Mouse (Mus musculus) ovary, adult 18-20 months (tissue): ENCODE data around the gene Mpg.
A peak's percentile ranks its signal among the peaks of the same experiment; 100 is the strongest.
"Not testable (repeated sequence)": the region's sequence is repeated elsewhere in the genome, so short reads cannot be mapped to it uniquely, and the experiment has no call there.

Source experiments
- DNase-seq: peaks from one replicate; pipeline ENCODE4 v3.0.0; 2022; ENCODE audit warnings: low spot score, mixed read lengths

Gene Mpg

DNA sequence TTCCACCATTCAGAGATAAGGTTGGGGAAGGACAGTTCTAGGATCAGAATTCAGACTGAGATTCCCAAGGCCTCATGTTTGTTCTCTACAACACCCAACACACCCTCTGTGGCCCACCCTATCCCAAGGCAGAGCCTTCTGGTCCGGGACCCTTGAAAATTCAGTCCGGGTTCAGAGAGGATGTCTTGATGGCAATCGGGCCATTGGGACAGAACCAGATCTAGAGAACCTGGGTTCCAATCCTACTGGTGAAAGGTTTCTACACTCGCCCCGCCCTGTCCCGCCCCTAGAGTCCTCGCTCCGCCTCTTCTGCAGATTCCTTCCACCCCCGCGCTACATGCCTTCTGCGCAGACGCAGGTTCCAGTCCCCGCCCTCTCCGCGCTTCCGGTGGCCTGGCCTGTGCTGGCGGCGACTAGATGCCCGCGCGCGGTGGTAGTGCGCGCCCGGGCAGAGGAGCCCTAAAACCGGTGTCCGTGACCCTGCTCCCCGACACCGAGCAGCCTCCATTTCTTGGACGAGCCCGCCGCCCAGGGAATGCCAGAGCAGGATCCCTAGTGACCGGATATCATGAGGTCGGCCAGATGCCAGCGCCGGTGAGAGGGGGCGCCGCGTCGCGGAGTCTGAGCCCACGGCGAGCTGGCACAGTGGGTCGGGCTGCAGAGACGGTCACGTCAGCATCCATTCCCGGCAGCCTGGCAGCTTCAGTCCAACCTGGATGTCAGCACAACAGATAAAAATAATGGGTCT, at the start of gene Mpg:
Gene Mpg, plus strand, starts transcription at position 382 of the 748 bp plus-strand sequence.
- DNase-seq: peak; percentile 81

DNA sequence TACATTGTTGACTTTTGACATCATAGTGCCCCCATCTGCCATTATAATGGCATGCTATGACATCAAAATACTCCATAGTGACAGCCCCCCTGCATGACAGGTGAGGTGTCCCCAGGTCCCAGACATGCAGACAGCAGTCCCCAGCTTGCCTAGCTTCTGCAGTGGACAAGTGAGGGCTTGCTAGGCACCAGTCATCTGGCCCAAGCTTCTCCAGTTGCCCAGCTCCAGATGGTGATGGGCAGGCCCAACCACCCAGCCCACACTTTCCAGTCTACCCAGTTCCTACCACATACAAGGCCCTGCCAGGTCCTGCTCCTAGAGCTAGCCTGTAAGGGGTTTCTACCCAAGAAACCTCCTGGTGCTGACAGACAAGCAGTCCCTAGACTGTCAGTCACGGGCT, 47.8 kb upstream of the Mpg start:
- no peak for DNase-seq

DNA sequence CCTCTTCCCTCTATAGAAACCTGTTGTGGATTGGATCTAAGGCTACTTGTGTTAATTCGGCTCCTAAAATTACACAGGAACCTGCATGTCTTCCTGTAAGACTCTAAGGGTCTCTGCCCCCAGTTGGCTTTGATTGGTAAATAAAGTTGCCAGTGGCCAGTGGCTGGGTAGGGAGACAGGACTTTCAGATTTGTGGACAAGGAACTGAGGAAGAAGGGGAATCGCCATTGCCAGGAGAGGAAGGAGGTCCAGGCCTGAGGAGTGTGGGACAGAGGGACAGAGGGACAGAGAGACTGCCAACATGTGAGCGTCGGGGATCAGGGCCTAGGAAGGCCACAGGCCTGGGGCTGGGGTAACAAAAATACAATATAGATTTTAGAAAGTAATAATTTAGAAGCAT, 45.1 kb upstream of the Mpg start:
- no peak for DNase-seq

DNA sequence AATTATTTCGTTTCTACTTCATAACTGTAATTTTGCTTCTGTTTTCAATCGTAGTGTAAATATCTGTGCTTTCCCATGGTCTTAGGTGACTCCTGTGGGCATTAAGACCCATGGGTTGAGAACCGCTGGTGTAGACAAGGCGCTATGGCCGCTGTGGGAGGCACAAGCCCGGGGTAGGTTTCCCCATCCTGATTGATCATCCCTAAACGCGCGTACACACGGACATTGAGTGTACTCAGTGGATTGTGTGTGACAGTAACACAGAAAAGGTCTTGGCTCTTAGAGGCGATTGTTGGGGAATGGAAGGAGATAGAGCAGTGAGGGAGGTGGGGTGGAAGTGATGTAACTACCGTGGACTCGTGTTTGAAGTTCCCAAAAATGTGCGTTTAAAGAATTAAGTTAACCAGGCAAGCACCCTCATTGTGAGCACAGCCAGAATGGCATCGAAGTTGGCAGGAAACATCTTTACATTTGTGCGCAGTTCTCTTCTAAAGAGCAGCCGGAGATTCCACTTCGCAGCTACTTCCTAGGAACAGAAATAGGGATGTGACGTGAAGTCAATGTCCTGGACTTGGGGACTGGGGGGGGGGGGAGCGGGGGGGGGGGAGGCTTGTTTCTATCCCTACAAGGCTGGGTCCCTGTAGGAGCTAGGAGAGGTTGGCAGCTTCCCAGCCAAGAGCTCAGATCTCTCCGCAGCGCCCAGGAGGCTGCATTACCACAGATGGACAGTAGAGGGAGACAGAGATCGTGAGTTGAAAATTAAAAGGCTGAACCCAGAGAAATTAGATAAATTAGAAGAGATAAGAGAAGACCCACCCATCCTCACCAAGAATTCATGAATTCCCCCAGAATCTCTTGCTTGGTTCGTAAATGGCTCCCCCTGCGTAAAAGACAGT, 44.1 kb upstream of the Mpg start:
- peak; percentile 31 for DNase-seq

DNA sequence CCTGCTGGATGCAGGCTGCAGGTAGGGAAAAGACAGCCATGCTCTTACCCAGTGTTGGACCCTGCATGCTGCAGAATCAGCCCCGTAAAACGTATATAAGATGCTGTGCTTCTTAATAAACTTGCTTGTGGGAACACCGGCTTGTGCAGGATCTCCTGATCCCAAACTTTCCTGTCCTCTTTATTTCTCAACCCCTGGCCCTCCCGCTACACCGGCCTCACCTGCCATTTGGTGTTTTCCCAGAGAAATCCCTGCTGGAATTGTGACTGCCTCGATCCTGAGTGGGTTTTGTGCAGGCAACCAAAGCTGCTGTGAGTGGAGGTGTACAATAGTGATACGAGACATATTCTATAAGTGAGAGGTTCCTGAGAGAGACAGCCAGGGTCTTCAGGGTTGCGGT, 41.8 kb upstream of the Mpg start:
- DNase-seq: no peak

DNA sequence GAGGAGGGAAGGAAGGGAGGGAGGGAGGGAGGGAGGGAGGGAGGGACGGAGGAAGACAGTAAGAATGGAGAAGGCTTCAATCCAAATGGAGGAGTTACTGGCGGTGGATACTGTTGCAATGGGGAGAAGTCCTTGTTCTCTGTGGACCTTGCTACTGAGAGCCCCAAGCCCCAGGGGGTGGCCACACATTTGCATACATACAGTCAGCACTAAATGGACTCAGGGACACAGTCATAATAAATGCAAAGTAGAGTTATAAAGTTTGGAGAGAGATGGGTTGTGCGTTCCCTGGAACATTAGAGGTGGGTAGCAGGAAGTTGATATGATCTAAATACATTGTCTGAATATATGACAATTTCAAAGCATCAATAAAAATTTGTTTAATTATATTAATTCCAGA, 40.3 kb upstream of the Mpg start:
- no peak for DNase-seq

DNA sequence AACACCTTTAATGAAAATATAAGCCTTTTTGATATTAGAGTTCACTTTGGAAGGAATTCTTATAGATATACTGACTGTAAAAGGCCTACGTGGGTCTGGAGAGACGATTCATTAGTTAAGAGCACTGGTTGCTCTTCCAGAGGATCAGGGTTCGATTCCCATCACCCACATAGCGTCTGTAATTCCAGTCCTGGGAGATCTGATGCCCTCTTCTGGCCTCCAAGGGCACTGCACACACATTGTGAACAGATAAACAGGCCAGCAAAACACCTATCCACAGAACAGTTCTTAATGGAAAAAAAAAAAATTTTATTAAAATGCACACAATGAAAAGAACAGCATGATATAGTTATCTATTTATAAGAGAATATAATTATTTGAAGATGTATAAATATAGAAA, 39.0 kb upstream of the Mpg start:
- DNase-seq: no peak

DNA sequence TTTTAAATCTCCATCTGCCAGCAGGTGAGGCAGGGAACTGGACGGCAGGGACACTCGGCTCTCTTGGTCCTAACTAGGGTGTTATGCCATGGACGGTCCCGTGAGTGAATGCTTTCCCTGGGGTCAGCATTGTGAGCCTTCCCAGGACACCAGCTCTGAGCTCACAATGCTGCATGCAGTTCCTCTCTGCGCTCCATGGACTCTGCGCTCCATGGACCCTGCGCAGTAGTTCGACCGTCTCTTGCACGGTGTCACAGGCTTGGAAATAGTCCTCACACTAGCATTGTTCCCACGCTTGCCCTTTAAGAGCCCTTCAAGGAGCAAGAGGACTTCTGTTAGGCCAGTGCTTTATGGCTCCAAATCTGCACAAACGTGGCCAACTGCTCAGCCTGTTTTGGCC, 37.4 kb upstream of the Mpg start:
- DNase-seq: no peak

DNA sequence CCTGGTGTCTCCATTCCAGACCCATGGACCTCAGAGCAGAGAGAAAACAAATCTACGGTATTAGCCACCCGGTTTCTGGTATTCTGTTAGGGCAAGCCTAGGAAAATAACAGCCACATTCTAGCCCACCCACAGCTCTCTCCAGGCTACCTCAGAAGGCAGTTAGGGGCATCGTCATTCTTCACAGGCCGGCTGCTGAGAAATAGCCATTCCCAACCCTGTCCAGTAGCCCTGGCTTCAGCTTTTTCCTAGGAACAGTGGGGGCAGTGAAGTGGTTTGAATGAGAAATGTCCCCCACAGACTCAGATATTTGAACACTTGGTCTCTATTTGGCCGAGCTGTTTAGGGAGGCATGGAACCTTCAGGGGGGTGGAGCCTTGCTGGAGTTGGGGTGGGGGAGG, 36.9 kb upstream of the Mpg start:
- no peak for DNase-seq

DNA sequence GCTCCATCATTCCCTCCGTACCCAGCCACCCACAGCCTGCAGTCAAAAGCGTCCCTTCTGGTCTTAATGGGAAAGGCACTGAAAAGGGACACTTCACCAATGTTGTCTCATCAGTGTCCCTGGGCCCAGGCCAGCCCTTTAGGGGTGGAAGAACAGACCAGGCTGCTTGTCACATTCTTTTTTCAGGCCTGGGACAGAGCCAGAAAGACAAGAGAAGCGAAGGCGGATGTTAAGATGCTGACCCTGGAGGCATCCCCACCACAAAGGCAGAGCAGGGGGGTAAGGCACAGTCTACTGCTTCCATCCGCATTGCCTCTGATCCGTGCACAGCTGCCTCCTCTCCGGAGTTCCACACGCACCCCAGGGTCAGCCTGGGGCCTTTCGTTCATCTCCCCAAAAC, 36.2 kb upstream of the Mpg start:
- no peak for DNase-seq

DNA sequence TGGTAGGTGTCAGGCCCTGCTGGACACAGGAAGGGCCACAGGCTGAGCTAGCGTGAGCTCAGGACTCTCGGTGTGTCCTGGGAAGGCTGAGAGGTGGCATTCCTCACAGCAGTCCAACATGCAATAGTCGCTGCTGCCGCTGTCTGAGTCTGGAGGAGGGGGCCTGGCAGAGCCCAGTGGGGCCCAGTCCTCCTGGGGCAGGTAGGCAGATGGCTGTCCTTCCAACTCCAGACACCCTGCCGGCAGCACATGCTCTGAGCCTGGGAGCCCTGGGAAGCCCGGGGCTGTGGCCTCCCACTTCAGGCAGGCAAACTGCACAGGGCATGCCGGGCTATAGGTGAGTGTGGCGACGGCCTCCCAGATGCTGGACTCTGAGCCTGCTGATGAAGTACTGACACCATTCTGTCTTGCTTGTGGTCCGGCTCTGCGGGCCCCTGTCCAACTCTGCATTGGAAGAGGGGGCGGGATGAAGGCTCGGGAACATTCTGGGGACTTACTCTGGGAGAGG, 35.6 kb upstream of the Mpg start:
- no peak for DNase-seq

DNA sequence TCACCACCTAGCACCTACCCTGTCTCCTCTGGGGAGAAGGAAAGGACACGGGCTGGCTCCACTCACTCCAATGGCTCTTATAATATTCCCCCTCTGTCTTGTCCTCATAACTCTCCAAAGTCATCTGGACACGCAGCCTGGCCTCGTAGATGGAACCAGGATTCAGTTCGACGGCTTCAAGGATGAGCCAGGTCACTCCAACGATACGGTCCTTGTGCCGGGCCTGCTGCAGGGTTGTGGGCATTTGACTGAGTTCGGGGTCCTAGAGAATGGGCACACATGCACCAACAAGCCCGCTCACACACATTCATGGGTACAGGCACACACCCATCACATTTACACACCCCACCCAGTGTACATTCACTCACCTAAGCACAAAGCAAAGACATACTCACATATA, 33.1 kb upstream of the Mpg start:
- DNase-seq: no peak

DNA sequence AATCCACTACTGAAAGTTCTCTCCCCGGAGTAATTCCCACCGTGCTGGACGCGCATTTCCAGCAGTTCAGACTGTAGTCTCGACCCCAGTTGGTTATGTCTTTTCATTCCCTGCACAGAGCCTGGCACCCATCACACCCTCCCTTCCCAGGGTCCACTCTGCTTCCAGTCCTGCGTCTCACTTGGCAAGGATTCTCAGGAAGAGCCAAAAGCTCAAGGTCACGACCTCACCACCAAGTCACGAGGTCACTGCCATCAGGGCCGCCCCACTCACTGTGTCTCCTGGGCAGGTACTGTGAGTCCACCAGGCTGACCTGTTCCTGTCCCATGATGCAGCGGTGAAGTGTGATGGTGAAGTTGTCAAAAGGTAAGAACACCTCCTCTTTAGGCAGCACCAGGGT, 32.2 kb upstream of the Mpg start:
- no peak for DNase-seq

DNA sequence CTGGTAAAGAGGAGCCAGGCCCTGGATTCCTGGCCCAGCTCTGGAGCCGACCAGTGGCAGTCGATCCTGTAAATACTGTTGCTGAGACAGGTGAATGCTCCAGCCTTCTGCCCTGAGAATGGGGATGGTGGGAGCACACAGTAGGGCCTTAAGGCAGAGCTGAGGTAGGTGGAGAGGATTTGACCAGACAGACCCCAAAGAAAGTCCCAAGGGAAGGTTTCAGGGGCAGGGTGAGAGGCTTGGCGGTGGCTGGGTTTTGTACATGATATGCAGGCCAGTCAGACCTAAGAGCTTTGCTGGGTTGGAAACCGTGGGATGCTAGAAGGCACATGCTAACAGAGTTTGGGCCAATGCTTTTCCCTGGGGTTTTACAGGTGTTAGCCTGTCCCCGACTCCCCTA, 31.7 kb upstream of the Mpg start:
- DNase-seq: no peak

DNA sequence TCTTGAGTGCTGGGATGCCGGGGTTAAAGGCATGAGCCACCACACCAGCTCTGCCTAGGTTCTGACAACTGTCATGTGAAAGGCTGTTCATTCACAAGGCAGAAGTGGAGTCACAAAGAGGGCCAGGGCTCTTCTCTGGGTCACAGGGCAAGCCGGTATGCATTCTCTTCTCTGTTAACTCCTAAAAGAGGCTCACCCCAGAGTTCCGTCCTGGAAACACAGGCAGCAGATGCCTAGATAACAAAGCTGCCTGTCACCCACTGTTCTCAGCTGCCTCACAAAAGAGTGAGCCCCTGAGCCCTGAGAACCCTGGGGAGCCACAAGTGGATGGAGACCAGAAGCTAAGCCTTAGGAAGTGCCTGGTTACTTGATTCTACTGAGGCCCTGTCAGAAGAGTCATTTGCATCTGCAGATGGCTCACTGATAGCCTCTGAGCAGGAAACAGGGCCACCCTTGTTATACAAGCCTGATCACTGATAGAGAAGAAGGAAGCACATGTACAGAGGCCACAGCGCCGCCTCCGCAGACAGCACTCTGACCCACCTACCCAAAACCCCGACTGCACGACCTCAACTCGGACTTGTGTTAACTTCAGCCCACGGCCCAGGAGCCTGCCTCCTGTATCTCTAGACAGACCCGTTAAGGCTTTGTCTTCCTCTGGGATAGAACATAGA, 30.3 kb upstream of the Mpg start:
- DNase-seq: no peak

DNA sequence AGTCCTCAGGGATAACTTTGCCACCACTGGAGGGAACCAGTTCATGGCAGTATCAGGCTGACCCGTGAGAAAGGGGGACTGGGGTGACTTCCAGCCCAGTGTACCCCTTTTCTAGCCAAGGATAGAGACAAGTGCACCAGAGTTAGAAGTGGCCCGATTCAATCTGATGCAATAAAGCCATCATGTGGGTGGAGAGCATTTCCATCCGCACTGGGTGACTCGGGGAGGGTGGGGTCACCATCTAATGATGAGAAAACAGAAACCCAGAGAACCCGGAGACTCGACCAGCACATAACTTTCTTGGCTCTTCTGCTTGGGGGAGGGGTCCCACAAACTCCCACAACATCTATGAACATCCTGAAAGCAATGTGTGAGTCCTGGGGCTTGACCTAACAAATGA, 29.6 kb upstream of the Mpg start:
- no peak for DNase-seq

DNA sequence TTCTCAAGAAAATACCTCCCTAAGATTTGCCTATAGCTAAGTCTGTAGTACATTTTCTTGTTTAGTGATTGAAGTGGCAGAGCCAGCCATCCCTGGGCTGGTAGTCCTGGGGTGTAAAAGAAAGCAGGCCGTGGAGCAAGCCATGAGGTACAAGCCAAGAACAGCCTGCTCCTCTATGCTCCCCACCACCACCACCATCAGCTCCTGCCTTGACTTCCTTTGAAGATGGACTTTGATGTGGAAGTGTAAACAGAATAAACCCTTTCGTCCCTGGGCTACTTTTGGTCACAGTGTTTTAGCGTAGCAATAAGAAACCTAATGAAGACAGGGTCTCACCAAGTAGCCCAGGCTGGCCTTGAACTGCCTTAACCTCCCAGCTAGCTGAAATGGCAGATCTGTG, 28.5 kb upstream of the Mpg start:
- no peak for DNase-seq

DNA sequence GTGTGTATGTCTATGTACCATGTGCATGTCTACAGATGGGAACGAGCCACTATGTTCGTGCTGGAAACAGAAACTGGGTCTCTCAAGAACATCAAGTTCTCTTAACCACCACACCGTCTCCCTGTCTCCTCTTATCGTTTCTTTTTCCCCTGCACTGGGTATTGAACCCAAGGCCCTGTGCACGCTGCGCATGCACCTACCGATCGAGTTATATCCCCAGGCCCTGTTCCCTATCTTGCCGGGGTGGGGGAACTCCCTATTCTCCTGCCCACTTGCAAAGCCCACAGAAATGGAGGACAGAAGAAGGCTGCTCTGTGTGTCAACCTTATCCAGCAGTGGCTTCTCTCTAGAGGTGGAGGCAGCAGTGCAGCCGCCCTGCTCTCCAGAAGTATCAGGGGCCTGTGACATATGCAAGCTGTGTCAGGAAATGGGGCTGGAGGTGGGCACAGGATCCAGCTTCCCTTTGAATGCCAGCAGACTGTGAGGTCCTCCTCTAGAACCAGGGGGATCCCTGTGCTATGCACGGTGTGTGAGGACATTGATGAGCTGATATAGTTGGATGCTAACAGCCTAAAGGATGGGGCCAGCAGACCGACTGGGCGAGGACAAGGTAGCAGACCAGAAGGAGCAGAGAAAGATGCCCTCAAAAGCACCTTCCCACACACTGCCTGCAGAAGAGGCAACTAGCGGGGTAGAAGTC, 27.9 kb upstream of the Mpg start:
- no peak for DNase-seq

DNA sequence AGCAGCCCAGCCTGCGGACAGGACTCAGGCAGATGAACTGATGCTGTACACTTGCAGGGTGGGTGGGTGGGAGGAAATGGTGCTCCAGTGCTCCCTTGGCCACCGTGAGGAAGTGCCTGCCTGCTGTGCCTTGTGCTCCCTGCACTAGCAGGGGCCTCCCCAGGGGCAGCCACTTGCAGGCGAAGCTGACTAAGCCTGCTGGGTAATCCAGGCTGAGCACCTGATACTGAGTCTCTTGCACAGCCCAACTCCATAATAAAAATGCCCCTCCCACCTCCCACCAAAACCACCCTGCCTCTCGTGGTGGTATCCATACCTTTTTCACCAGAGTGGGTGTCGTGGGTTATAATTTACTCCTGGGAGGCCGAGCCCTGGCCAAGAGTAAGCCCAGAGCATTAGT, 27.1 kb upstream of the Mpg start:
- DNase-seq: no peak

DNA sequence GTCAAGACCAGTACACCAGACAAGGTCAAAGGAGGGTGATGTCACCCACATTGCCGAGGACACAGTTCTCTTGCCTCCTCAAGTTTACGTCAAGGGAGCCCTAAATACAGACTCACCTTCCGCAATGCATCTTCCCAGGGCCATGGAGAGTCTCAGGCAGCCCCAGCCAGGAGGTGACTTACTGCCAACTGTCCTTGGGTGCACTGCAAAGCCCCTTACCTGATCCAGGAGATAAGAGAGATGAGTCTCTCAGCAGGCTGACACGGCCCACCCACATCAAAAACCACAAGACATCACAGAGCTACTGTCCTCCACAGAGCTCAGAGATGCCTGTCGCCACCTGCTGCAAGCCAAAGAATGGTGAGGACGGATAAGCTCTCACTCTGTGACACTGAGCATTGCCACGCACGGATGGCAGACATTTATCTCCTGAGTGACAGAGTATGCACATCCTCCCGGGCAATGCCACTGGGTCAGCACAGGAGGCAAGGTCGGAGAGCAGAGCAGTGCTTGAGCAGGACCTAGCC, 26.2 kb upstream of the Mpg start, which contains the start of gene Il9r:
Gene Il9r, minus strand, starts transcription at position 205 of the 527 bp plus-strand sequence.
- DNase-seq: no peak

DNA sequence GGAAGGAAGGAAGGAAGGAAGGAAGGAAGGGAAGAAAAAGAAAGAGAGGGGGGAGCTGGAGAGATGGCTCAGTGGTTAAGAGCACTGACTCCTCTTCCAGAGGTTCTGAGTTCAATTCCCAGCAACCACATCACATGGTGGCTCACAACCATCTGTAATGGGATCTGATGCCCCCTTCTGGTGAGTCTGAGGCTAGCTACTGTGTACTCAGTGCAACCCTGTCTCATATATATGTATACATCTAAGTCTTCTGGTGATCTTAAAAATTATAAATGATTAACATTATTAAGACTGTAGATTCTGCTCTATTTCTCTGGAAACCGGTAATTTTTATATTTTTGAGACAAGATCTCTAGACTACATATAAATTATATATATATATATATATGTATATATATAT, 25.3 kb upstream of the Mpg start:
- DNase-seq: not testable (repeated sequence)
